Mouse (Mus musculus): ENCODE measurements around the gene Abhd14a. TPM values are rescaled to one million over a fixed set of nuclear protein-coding genes. Genes with fewer than 3 reads are reported as not detected.
"Not testable (repeated sequence)": the region's sequence is repeated elsewhere in the genome, so short reads cannot be mapped to it uniquely, and the experiment has no call there.

Abhd14a gene
- total RNA-seq (2014; fragmentation: Nextera tagmentation) (4.8 and 5.7 TPM in 2 replicates), total RNA-seq (2017) (7.7 and 8.4 TPM in 2 replicates), polyA plus RNA-seq (2012) (22.4 and 24.0 TPM in 2 replicates)

GRCm38 (mm10) chr9:106447348-106447747 is at the start of gene Abhd14a, which contains the start of gene Abhd14b:
Gene Abhd14a (minus strand): TSS chr9:106447678.
Gene Abhd14b (plus strand): TSS chr9:106447459.
- DNase-seq (ENCODE audit: low spot score) (peak; percentile 83), ATAC-seq (ENCODE audit: extremely low read depth, insufficient number of reproducible peaks, low FRiP score, poor library complexity, severe bottlenecking) (peak; percentile 74)
- H3K27me3 ChIP-seq (ENCODE audit: insufficient read depth, low read length), result peaks cover 28% of the 10 kb centered on the region
- no peaks in the 10 kb centered on the region for H3K9me3 ChIP-seq (replicated peaks)
- peak within 1 kb of the TSS; percentile 76 for H3K4me3 ChIP-seq (ENCODE audit: low read depth, low read length)
- H3K36me3 ChIP-seq (replicated peaks), result peaks cover 25% of the 10 kb centered on the region
- peaks cover 52% of the 10 kb centered on the region for H3K4me1 ChIP-seq (ENCODE audit: insufficient read depth, low read depth, low read length)
- TF ChIP-seq GATA2 (IDR thresholded peaks at IDR 0.05; ENCODE audit: borderline replicate concordance, low read depth, low read length) (no peak), TAL1 (conservative IDR thresholded peaks at IDR 0.05; ENCODE audit: low read depth, low read length) (no peak), POLR2AphosphoS5 (IDR thresholded peaks at IDR 0.05; ENCODE audit: insufficient replicate concordance, low read depth, low read length) (no peak), GATA1 (IDR thresholded peaks at IDR 0.05; ENCODE audit: borderline replicate concordance, low read length) (no peak), CTCF (IDR thresholded peaks at IDR 0.05; ENCODE audit: low read depth, low read length) (no peak)

DNA sequence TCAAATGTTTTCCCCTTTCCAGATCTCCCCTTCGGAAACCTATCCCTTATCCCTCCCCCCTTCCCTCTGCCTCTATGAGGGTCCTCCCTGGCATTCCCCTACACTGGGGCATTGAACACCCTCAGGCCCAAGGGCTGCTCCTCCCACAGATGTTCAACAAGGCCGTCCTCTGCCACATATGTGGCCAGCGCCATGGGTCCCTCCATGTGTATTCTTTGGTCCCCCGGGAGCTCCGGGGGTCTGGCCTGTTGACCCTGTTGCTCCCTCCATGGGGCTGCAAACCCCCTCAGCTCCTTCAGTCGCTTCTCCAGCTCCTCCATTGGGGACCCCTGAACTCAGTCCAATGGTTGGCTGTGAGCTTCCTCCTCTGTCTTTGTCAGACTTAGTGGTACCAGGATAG is 40.1 kb upstream of the Abhd14a start:
- not testable (repeated sequence) for H3K27me3 ChIP-seq (ENCODE audit: insufficient read depth, low read length); H3K9me3 ChIP-seq (replicated peaks); ATAC-seq (ENCODE audit: extremely low read depth, insufficient number of reproducible peaks, low FRiP score, poor library complexity, severe bottlenecking); H3K4me3 ChIP-seq (ENCODE audit: low read depth, low read length); DNase-seq (ENCODE audit: low spot score)
- H3K4me1 ChIP-seq (ENCODE audit: insufficient read depth, low read depth, low read length), result peaks cover 12% of the 10 kb centered on the region
- peaks cover 48% of the 10 kb centered on the region for H3K36me3 ChIP-seq (replicated peaks)

DNA sequence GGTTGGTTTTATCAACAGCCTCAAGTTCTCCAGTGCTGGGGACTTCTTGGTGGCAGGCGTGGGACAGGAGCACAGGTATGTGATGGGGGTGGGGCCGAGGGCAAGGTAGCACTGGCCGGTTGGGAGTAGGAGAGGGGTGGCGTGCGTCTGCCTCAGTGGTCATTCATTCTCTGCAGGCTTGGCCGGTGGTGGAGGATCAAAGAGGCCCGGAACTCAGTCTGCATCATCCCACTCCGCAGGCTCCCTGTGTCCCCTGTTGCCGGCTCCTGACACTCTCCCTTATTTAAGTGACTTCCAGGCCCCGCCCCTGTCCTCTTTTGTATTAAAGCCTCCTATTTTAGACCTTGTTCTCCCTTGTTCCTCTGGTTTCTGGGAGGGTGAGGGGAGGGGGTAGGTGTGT is 37.6 kb upstream of the Abhd14a start:
- H3K36me3 ChIP-seq (replicated peaks), result peaks cover 67% of the 10 kb centered on the region
- no peaks in the 10 kb centered on the region for H3K27me3 ChIP-seq (ENCODE audit: insufficient read depth, low read length)
- H3K4me1 ChIP-seq (ENCODE audit: insufficient read depth, low read depth, low read length), result peaks cover 25% of the 10 kb centered on the region
- H3K9me3 ChIP-seq (replicated peaks), result no peaks in the 10 kb centered on the region
- no peak for ATAC-seq (ENCODE audit: extremely low read depth, insufficient number of reproducible peaks, low FRiP score, poor library complexity, severe bottlenecking)
- no peak for TF ChIP-seq GATA1 (IDR thresholded peaks at IDR 0.05; ENCODE audit: borderline replicate concordance, low read length)
- no peak overlapping the region for H3K4me3 ChIP-seq (ENCODE audit: low read depth, low read length)
- no peak for DNase-seq (ENCODE audit: low spot score)

DNA sequence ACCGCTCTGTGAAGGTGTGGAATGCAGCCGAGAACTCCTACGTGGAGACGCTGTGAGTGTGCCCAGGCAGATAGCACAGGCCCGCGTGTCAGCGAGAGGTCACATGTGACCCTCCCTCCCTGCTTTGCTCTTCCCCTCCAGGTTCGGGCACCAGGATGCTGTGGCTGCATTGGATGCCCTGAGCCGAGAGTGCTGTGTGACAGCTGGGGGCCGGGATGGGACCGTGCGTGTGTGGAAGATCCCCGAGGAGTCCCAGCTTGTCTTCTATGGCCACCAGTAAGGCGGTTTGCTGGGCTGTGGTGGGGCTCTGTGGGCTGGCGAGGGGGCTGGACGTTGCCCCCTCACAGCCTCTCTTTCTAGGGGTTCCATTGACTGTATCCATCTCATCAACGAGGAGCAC is 36.1 kb upstream of the Abhd14a start:
- peaks cover 36% of the 10 kb centered on the region for H3K4me1 ChIP-seq (ENCODE audit: insufficient read depth, low read depth, low read length)
- no peaks in the 10 kb centered on the region for H3K27me3 ChIP-seq (ENCODE audit: insufficient read depth, low read length)
- no peak for TF ChIP-seq TAL1 (conservative IDR thresholded peaks at IDR 0.05; ENCODE audit: low read depth, low read length)
- TF ChIP-seq POLR2AphosphoS5 (IDR thresholded peaks at IDR 0.05; ENCODE audit: insufficient replicate concordance, low read depth, low read length), result no peak
- TF ChIP-seq GATA2 (IDR thresholded peaks at IDR 0.05; ENCODE audit: borderline replicate concordance, low read depth, low read length), result no peak
- no peak for TF ChIP-seq GATA1 (IDR thresholded peaks at IDR 0.05; ENCODE audit: borderline replicate concordance, low read length)
- no peak for TF ChIP-seq CTCF (IDR thresholded peaks at IDR 0.05; ENCODE audit: low read depth, low read length)
- H3K9me3 ChIP-seq (replicated peaks), result no peaks in the 10 kb centered on the region
- peaks cover 73% of the 10 kb centered on the region for H3K36me3 ChIP-seq (replicated peaks)
- ATAC-seq (ENCODE audit: extremely low read depth, insufficient number of reproducible peaks, low FRiP score, poor library complexity, severe bottlenecking) (no peak), DNase-seq (ENCODE audit: low spot score) (no peak)
- no peak overlapping the region for H3K4me3 ChIP-seq (ENCODE audit: low read depth, low read length)

DNA sequence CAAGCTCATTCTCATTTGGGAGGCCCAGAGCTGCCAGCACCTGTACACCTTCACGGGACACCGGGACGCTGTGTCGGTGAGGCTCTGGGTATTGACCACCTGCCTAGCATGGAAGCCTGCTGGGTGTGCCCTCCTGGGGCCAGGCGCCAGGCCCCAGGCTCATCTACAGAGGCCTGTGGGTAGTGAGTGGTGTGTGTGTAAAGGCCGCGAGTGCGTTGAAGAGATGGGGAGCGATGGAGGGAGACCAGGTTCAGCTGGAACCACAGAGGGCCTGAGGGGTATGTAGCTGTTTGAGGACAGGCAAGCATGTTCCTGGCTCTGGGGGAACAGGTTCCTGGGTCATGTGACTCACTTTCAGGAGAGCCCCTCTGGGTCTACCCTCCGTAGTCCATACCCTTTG is 35.7 kb upstream of the Abhd14a start:
- peaks cover 39% of the 10 kb centered on the region for H3K4me1 ChIP-seq (ENCODE audit: insufficient read depth, low read depth, low read length)
- no peaks in the 10 kb centered on the region for H3K9me3 ChIP-seq (replicated peaks)
- ATAC-seq (ENCODE audit: extremely low read depth, insufficient number of reproducible peaks, low FRiP score, poor library complexity, severe bottlenecking), result no peak
- H3K36me3 ChIP-seq (replicated peaks), result peaks cover 75% of the 10 kb centered on the region
- no peak overlapping the region for H3K4me3 ChIP-seq (ENCODE audit: low read depth, low read length)
- no peaks in the 10 kb centered on the region for H3K27me3 ChIP-seq (ENCODE audit: insufficient read depth, low read length)
- TF ChIP-seq TAL1 (conservative IDR thresholded peaks at IDR 0.05; ENCODE audit: low read depth, low read length), result no peak
- no peak for TF ChIP-seq GATA2 (IDR thresholded peaks at IDR 0.05; ENCODE audit: borderline replicate concordance, low read depth, low read length)
- no peak for TF ChIP-seq CTCF (IDR thresholded peaks at IDR 0.05; ENCODE audit: low read depth, low read length)
- TF ChIP-seq GATA1 (IDR thresholded peaks at IDR 0.05; ENCODE audit: borderline replicate concordance, low read length), result no peak
- TF ChIP-seq POLR2AphosphoS5 (IDR thresholded peaks at IDR 0.05; ENCODE audit: insufficient replicate concordance, low read depth, low read length), result no peak
- DNase-seq (ENCODE audit: low spot score), result no peak

DNA sequence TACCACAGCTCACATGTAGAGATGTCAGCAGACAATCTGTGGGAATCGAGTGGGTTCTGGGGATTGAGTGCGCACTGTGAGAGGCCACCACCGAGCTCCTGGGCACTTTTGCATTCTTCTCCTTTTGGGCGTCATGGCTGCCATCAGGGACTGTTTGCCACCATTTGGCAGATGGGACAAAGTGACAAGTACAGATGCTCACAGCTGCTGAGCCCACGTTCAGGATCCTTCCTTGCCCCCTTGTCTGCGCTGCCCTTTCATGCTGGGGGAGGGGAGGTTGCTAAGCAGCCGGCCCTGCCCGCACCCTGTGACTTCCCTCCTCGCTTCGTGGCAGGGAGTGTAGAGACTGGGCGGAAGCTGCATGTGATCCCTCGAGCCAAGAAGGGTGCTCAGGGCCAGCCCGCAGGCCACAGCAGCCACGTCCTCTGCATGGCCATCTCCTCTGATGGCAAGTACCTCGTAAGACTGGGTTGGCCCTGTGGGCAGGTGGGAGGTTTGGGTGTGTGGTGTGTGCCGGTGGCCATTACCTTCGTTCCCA is 35.2 kb upstream of the Abhd14a start:
- TF ChIP-seq TAL1 (conservative IDR thresholded peaks at IDR 0.05; ENCODE audit: low read depth, low read length) (no peak), CTCF (IDR thresholded peaks at IDR 0.05; ENCODE audit: low read depth, low read length) (no peak), GATA2 (IDR thresholded peaks at IDR 0.05; ENCODE audit: borderline replicate concordance, low read depth, low read length) (no peak), GATA1 (IDR thresholded peaks at IDR 0.05; ENCODE audit: borderline replicate concordance, low read length) (no peak), POLR2AphosphoS5 (IDR thresholded peaks at IDR 0.05; ENCODE audit: insufficient replicate concordance, low read depth, low read length) (no peak)
- Histone ChIP-seq H3K4me1 (ENCODE audit: insufficient read depth, low read depth, low read length) (peaks cover 43% of the 10 kb centered on the region), H3K36me3 (replicated peaks) (peaks cover 75% of the 10 kb centered on the region), H3K4me3 (ENCODE audit: low read depth, low read length) (no peak overlapping the region), H3K27me3 (ENCODE audit: insufficient read depth, low read length) (no peaks in the 10 kb centered on the region), H3K9me3 (replicated peaks) (no peaks in the 10 kb centered on the region)
- ATAC-seq (ENCODE audit: extremely low read depth, insufficient number of reproducible peaks, low FRiP score, poor library complexity, severe bottlenecking) (no peak), DNase-seq (ENCODE audit: low spot score) (no peak)

DNA sequence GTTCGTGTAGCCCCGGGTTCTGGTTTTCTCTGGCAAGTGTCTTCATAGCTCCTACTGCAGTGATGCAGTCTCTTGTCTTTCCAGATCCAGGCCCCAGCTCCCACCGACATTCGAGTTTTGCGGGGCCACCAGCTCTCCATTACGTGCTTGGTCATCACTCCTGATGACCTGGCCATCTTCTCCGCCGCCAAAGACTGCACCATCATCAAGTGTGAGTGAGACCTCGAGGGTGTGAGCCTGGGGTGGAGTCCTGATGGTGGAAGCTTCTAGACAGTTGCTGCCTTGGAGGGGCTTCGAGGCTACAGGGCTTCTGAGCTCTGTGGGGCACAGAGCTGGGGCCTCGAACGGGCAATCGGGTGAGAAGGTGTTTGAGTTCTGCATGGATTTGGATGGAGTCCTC is 34.2 kb upstream of the Abhd14a start:
- Histone ChIP-seq H3K9me3 (replicated peaks) (no peaks in the 10 kb centered on the region), H3K27me3 (ENCODE audit: insufficient read depth, low read length) (no peaks in the 10 kb centered on the region), H3K36me3 (replicated peaks) (peaks cover 75% of the 10 kb centered on the region), H3K4me1 (ENCODE audit: insufficient read depth, low read depth, low read length) (peaks cover 43% of the 10 kb centered on the region), H3K4me3 (ENCODE audit: low read depth, low read length) (no peak overlapping the region)
- ATAC-seq (ENCODE audit: extremely low read depth, insufficient number of reproducible peaks, low FRiP score, poor library complexity, severe bottlenecking) (no peak), DNase-seq (ENCODE audit: low spot score) (no peak)
- TF ChIP-seq GATA2 (IDR thresholded peaks at IDR 0.05; ENCODE audit: borderline replicate concordance, low read depth, low read length), result no peak
- TF ChIP-seq POLR2AphosphoS5 (IDR thresholded peaks at IDR 0.05; ENCODE audit: insufficient replicate concordance, low read depth, low read length), result no peak
